Comparison of ENCODE assay signal across 8 mouse cellular contexts in the genomic region with DNA sequence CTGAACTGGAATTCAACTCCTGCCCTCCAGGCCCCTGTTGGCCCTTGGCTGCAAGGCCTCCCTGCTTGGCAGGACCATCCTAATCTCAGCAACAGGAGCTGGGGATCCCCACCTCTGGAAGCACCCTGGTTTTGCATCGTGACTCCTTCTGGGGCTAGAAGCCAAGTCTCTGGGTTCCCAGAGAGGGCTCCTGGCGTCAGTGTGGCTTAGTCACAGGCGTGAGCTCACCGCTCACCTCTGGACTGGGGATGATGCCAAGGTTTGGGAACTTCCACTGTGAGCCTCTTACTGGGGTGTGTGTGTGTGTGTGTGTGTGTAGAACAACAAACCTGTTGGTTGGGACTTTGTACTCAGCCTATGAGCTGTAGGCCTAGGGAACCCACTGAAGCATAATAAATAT. TPM values are rescaled to one million over a fixed set of nuclear protein-coding genes. Genes with fewer than 3 reads are reported as not detected.
DNase-seq lines count a peak whose midpoint lies in the region; ATAC-seq and TF ChIP-seq lines count a peak whose summit lies in the region.

No protein-coding gene starts in this region.

- DNase-seq in gastrocnemius, adult 2 months = peak; percentile 76
- no peak for DNase-seq in gastrocnemius, postnatal 36 days
- no peak for DNase-seq in midbrain, postnatal 0 days (ENCODE audit: low spot score)
- DNase-seq in thymus, postnatal 0 days (ENCODE audit: low spot score) = no peak
- DNase-seq in right cerebral cortex, adult 2 months (ENCODE audit: low spot score in 2 of 2) = no peak

- no peaks in the 10 kb centered on the region for H3K9me3 ChIP-seq in intestine, embryonic 16.5 days (ENCODE audit: control insufficient read depth, low read length)
- no peaks in the 10 kb centered on the region for H3K9me3 ChIP-seq in lung, embryonic 16.5 days (ENCODE audit: control insufficient read depth, low read length)
- H3K9me3 ChIP-seq in midbrain, postnatal 0 days (ENCODE audit: low read length) = no peaks in the 10 kb centered on the region

- H3K4me3 ChIP-seq in gastrocnemius, adult 2 months = 0 out of 2 replicates have a peak overlapping the region, but pooled peaks have one; percentile 1
- H3K4me3 ChIP-seq in brown adipose tissue, adult 24 weeks (ENCODE audit: insufficient read depth, low read depth, low read length) = no peak overlapping the region
- no peak overlapping the region for H3K4me3 ChIP-seq in intestine, embryonic 16.5 days (ENCODE audit: low read length)
- H3K4me3 ChIP-seq in lung, embryonic 16.5 days (ENCODE audit: low read length) = no peak overlapping the region
- H3K4me3 ChIP-seq in midbrain, postnatal 0 days (ENCODE audit: low read depth, low read length) = no peak overlapping the region

- H3K27ac ChIP-seq in gastrocnemius, adult 2 months = peak overlapping the region; percentile 81
- H3K27ac ChIP-seq in brown adipose tissue, adult 24 weeks (replicated peaks; ENCODE audit: low read depth, low read length) = peak overlapping the region; percentile 86
- no peak overlapping the region for H3K27ac ChIP-seq in intestine, embryonic 16.5 days (ENCODE audit: low read length)
- peak overlapping the region; percentile 45 for H3K27ac ChIP-seq in lung, embryonic 16.5 days (ENCODE audit: low read length)
- no peak overlapping the region for H3K27ac ChIP-seq in midbrain, postnatal 0 days (ENCODE audit: low read depth, low read length)

- H3K4me2 ChIP-seq in intestine, embryonic 16.5 days (ENCODE audit: low read depth, low read length) = no peak overlapping the region
- H3K4me2 ChIP-seq in lung, embryonic 16.5 days (ENCODE audit: low read depth, low read length) = no peak overlapping the region
- no peak overlapping the region for H3K4me2 ChIP-seq in midbrain, postnatal 0 days (ENCODE audit: low read depth, low read length, poor library complexity, severe bottlenecking)

- H3K36me3 ChIP-seq in intestine, embryonic 16.5 days (ENCODE audit: control insufficient read depth, insufficient read depth, low read length) = no peaks in the 10 kb centered on the region
- no peaks in the 10 kb centered on the region for H3K36me3 ChIP-seq in lung, embryonic 16.5 days (ENCODE audit: control insufficient read depth, insufficient read depth, low read length)
- H3K36me3 ChIP-seq in midbrain, postnatal 0 days (ENCODE audit: insufficient read depth, low read length) = no peaks in the 10 kb centered on the region

- intact Hi-C loops in gastrocnemius, adult 2 months (cut with DNase I) = no loop called here
- intact Hi-C loops in gastrocnemius, postnatal 36 days (cut with DNase I) = no loop called here

- H3K9ac ChIP-seq in intestine, embryonic 16.5 days (ENCODE audit: low read depth, low read length) = no peak overlapping the region
- H3K9ac ChIP-seq in lung, embryonic 16.5 days (ENCODE audit: low read length) = no peak overlapping the region; the same call in 1 of the 2 replicates
- no peak overlapping the region for H3K9ac ChIP-seq in midbrain, postnatal 0 days (replicated peaks; ENCODE audit: low read length, poor library complexity, severe bottlenecking)

- peaks cover 68% of the 10 kb centered on the region for H3K4me1 ChIP-seq in brown adipose tissue, adult 24 weeks (ENCODE audit: control insufficient read depth, insufficient read depth, insufficient read length, low read length)
- H3K4me1 ChIP-seq in intestine, embryonic 16.5 days (ENCODE audit: control insufficient read depth, insufficient read depth, low read length) = peaks cover 38% of the 10 kb centered on the region
- peaks cover 72% of the 10 kb centered on the region for H3K4me1 ChIP-seq in lung, embryonic 16.5 days (replicated peaks; ENCODE audit: control insufficient read depth, insufficient read depth, low read length)
- 0 out of 2 replicates have a peak, but pooled peaks cover 9% of the 10 kb centered on the region for H3K4me1 ChIP-seq in midbrain, postnatal 0 days (ENCODE audit: insufficient read depth, low read length)

- ATAC-seq in intestine, embryonic 16.5 days = peak; percentile 15; the same call in 1 of the 2 replicates
- ATAC-seq in lung, embryonic 16.5 days (ENCODE audit: low read depth) = peak; percentile 55
- no peak for ATAC-seq in midbrain, postnatal 0 days (ENCODE audit: low FRiP score)

- TF ChIP-seq CTCF in gastrocnemius, adult 2 months (IDR thresholded peaks at IDR 0.05) = no peak
- no peak for TF ChIP-seq CTCF in midbrain, postnatal 0 days (IDR thresholded peaks at IDR 0.05)

- WGBS in intestine, embryonic 16.5 days = 66% methylated on average over 4 of the region's 4 CpGs
- 42% methylated on average over 4 of the region's 4 CpGs for WGBS in lung, embryonic 16.5 days
- WGBS in midbrain, postnatal 0 days = 73% methylated on average over 4 of the region's 4 CpGs

- no peaks in the 10 kb centered on the region for H3K27me3 ChIP-seq in intestine, embryonic 16.5 days (replicated peaks; ENCODE audit: control insufficient read depth, insufficient read depth, low read length)
- no peaks in the 10 kb centered on the region for H3K27me3 ChIP-seq in lung, embryonic 16.5 days (ENCODE audit: control insufficient read depth, insufficient read depth, low read depth, low read length)
- H3K27me3 ChIP-seq in midbrain, postnatal 0 days (ENCODE audit: insufficient read depth, low read length) = peaks cover 8% of the 10 kb centered on the region; the same call in 1 of the 2 replicates

RNA-seq across cellular contexts. Expression of a gene that starts 31.7 kb away (rescaled TPM):
- total RNA-seq in gastrocnemius, adult 2 months (2021) = 10 to 100 TPM; 38.2 to 52.0 TPM
- 10 to 100 TPM; 37.6 to 46.5 TPM for total RNA-seq in gastrocnemius, postnatal 36 days (2021)
- 14.3 and 19.1 TPM in 2 replicates for polyA plus RNA-seq in brown adipose tissue, adult 24 weeks (2012; ENCODE audit: insufficient read depth, insufficient read length, missing spikeins)
- polyA plus RNA-seq in intestine, embryonic 16.5 days (2015; fragmentation: Nextera tagmentation; extraction: Ambion mirVana) = 27.0 and 28.7 TPM in 2 replicates
- 30.9 and 34.2 TPM in 2 replicates for polyA plus RNA-seq in lung, embryonic 16.5 days (2015; fragmentation: Nextera tagmentation; extraction: Ambion mirVana)
- total RNA-seq in midbrain, postnatal 0 days (2014; rRNA removed) = 161 and 175 TPM in 2 replicates
- polyA plus RNA-seq in midbrain, postnatal 0 days (2015; fragmentation: Nextera tagmentation; extraction: Ambion mirVana) = 71.5 and 73.3 TPM in 2 replicates
- polyA plus RNA-seq in thymus, postnatal 0 days (2015; fragmentation: Nextera tagmentation; extraction: Ambion mirVana) = 15.4 and 19.0 TPM in 2 replicates

Comparison
In these comparisons a context has a peak if more than half of its experiments do, and no peak if none do; other contexts are left out.
1. H3K27ac ChIP-seq: peak in gastrocnemius, adult 2 months (single experiment), brown adipose tissue, adult 24 weeks (single experiment) and lung, embryonic 16.5 days (single experiment); none in intestine, embryonic 16.5 days (single experiment) and midbrain, postnatal 0 days (single experiment).